Mouse (Mus musculus) bone marrow, adult 2 months (tissue): ENCODE data around the gene Txnrd3.

Experiments used
- CTCF ChIP-seq: fragments of 200-500 bp; IDR thresholded peaks from 2 replicates; pipeline ENCODE4 v1.5.1; 2011; ENCODE audit warnings: low read length, control low read depth; ENCODE audit not compliant: control insufficient read depth, insufficient read depth
- POLR2A ChIP-seq: fragments of 200-500 bp; IDR thresholded peaks from 2 replicates; pipeline ENCODE4 v1.6.1; 2011; ENCODE audit warnings: low read depth, mild to moderate bottlenecking, control low read depth, low read length, borderline replicate concordance; ENCODE audit not compliant: control insufficient read depth

DNA sequence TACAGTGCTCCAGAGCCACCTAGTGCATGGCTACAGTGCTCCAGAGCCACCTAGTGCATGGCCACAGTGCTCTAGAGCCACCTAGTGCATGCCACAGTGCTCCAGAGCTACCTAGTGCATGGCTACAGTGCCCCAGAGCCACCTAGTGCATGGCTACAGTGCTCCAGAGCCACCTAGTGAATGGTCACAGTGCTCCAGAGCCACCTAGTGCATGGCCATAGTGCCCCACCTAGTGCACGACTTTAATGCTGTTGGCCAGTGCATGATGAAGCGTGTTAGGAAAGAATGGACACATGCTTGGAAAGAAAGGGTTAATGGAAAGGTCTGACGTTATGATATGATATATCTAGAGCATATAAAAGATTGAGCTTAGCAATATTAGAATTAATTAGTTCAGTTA lies 14.6 kb downstream of the Txnrd3 start:
- TF ChIP-seq POLR2A (no peak), CTCF (no peak)
